Comparison of ENCODE assay signal across 25 mouse cellular contexts in the genomic region with DNA sequence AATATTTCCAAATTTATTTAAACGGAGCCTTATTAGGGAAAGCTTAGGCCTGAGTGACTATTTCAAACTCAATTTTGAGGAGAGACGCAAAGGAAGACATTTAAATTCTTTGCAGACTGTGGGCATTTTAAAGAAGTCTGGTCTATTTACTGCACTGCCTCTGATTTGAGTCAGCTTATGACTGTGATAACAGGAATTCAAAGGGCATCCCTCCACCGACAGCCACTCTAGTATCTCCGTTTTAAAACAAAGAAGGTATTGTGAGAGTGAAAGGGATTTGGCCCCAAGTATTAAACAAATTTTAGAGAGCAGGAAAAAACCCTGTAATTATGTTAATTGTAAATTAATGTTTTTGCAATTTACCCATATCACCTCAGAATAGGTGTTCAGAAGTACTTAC.
"Had no signal": no experiment of that assay in that cellular context is flagged by ENCODE, and none has a peak within 500 bp of the region (broad histone marks: within the 10 kb centered on the region; RNA-seq: fewer than 3 reads in every experiment).

No protein-coding gene starts in this region.

- H3K4me1 ChIP-seq: liver, embryonic 12.5 days had no signal

- H3K27me3 ChIP-seq: limb, embryonic 15.5 days; liver, embryonic 12.5 days; liver, embryonic 15.5 days; lung, embryonic 15.5 days; megakaryocyte, embryonic 14.5 days; midbrain, embryonic 13.5 days; neural tube, embryonic 15.5 days had no signal

- H3K4me2 ChIP-seq: limb, embryonic 12.5 days; limb, embryonic 15.5 days; liver, embryonic 12.5 days; liver, embryonic 15.5 days; lung, embryonic 15.5 days; midbrain, embryonic 13.5 days; neural tube, embryonic 15.5 days had no signal

- H3K27ac ChIP-seq: kidney, postnatal 0 days; layer of hippocampus, adult 2 months; limb, embryonic 12.5 days; limb, embryonic 15.5 days; liver, embryonic 12.5 days; liver, embryonic 15.5 days; lung, embryonic 15.5 days; midbrain, embryonic 10.5 days; neural tube, embryonic 15.5 days; stomach, postnatal 0 days had no signal

- H3K9me3 ChIP-seq: limb, embryonic 12.5 days; limb, embryonic 15.5 days; liver, embryonic 12.5 days; liver, embryonic 15.5 days; lung, embryonic 15.5 days; megakaryocyte, embryonic 14.5 days; midbrain, embryonic 10.5 days; midbrain, embryonic 13.5 days; neural tube, embryonic 15.5 days had no signal

- H3K9ac ChIP-seq: limb, embryonic 12.5 days; limb, embryonic 15.5 days; liver, embryonic 12.5 days; liver, embryonic 15.5 days; lung, embryonic 15.5 days; midbrain, embryonic 13.5 days; neural tube, embryonic 15.5 days had no signal

- H3K36me3 ChIP-seq: limb, embryonic 12.5 days; limb, embryonic 15.5 days; liver, embryonic 12.5 days; liver, embryonic 15.5 days; lung, embryonic 15.5 days; midbrain, embryonic 10.5 days; midbrain, embryonic 13.5 days; neural tube, embryonic 15.5 days had no signal

- DNase-seq: kidney, postnatal 25 days; layer of hippocampus, adult 9-11 months; lung, adult 18-20 months; lung, postnatal 10 days; lung, postnatal 36 days; right cerebral cortex, adult 18-20 months; right cerebral cortex, postnatal 14 days; right cerebral cortex, postnatal 4 days; thymus, adult 2 months; thymus, postnatal 14 days; thymus, postnatal 4 days had no signal

- H3K4me3 ChIP-seq: layer of hippocampus, adult 2 months; limb, embryonic 12.5 days; limb, embryonic 15.5 days; liver, embryonic 12.5 days; liver, embryonic 15.5 days; lung, embryonic 15.5 days; megakaryocyte, embryonic 14.5 days; midbrain, embryonic 10.5 days; midbrain, embryonic 13.5 days; myocyte; neural tube, embryonic 15.5 days had no signal

- ATAC-seq: liver, embryonic 12.5 days; midbrain, embryonic 13.5 days; midbrain, embryonic 16.5 days had no signal
